Mouse (Mus musculus): ENCODE results near the gene Sgsm3.

The Sgsm3 gene

GRCm38 (mm10) chr15:81027378-81028173 is 50.0 kb downstream of the Sgsm3 start:
- peak; percentile 56 for DNase-seq (ENCODE audit: low read depth)

DNA sequence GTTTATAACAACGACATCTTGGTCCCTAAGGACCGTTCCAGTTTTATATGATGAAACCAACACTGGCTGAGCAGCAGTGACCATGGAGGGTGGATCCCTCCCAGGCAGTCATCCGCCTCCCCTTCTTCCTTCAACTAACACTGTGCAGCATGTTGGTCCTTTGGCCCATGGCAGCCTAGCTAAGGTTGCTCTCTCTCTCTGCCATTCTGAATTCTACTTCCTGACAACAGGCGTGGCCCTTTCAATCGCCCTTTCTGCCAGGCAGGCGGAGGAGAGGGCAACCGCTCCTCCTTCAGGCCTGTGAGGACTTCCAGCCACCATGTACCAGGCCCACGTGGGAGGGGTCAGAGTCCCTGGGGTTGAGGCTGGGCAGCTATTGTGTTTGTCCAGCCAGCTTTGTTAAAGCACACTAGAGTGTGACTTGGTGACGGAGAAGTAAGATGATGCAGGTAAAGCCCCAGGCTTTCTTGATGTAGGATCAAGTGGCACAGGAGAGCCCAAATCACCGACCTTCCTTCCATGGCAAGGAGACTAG is 53.4 kb downstream of the Sgsm3 start:
- no peak for DNase-seq (ENCODE audit: low read depth)

- no peak for DNase-seq (ENCODE audit: low read depth)
These were observed 54.0 kb downstream of the Sgsm3 start for GRCm38 (mm10) chr15:81031611-81032010.

DNA sequence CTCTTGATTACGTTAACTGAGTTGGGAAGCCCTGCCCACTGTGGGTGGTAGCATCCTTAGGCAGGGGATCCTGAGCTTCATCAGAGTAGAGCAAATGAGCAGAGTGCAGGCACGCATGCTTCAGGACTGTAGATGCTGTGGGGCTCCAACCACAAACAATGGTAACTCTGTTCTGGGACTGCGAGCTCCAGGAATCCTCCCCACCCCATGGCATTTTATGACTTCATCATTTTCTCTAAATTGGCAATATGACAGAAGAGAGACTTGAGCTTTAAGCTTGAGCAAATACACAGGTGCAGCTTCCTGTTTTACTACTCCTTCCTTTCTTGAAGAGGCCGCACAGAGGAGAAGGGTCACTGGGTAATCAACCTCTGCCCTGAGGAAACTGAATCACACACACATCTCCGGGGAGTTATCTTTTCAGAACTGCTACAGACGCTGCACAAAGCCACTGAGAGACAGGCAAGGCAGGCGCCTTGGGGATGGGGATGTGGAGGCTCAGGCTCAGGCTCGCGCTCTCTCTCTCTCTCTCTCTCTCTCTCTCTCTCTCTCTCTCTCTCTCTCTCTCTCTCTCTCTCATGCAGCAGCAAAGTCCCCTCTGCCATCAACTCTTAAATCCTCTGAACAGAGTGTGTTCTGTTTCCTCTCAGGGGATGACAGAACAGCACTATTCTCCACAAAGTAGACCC is 55.5 kb downstream of the Sgsm3 start:
- DNase-seq (ENCODE audit: low read depth), result no peak

DNA sequence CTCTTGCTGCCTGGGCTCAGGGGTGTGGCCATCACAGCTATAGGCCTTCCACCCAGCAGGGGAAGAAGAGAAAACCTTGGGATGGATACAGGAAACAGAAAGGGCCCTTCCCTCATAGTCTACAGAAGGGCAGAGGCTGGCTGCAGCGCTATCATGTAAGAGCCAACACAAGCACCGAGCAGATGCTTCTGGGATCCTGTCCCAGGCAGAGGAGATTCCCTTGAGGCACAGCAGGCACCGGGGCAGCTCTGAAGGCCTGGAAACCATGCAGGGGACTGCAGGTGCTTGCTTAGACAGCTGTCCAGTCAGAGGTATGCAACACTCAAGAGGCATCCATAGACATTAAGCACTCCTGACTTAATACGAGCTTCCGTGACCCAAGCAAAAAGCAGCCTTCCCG is 56.6 kb downstream of the Sgsm3 start:
- DNase-seq (ENCODE audit: low read depth), result no peak

DNA sequence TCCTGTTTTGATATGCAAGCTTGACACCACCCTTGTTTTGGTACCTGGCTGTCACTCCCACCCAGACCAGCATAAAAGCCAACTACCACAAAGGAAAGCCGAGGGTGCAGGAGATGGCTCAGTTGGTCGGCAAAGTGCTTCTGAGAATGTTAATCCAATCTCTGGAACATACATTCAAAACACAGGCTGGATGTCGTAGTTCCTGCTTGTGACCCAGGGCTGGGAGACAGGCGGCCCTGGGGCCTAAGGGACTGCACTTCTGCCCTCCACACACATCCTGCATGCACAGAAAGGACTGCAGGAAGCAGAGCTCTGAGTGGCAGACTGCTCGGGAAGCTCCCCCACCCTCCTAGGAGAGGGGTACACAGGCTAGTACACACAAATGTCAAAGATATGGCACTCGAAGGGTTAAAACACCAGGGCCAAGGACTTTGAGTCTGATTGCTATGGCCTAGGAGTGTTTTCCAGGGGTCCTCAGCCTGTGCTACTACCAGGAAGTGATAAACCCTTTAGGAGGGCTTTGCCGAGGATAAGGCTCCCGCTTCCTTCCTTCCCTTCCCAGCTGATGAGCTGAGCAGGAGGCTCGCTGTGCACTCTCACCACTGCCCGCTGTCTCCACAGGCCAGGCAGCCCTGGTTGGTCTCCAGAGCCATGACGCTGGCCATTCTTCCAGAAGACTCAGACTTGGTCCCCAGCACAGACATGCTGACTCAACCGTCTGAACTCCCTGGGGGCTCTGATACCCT is 58.0 kb downstream of the Sgsm3 start:
- no peak for DNase-seq (ENCODE audit: low read depth)

GRCm38 (mm10) chr15:81038419-81038818 is 60.9 kb downstream of the Sgsm3 start:
- DNase-seq (ENCODE audit: low read depth), result no peak

- no peak for DNase-seq (ENCODE audit: low read depth)
These were observed 64.2 kb downstream of the Sgsm3 start for GRCm38 (mm10) chr15:81041767-81042166.

- DNase-seq (ENCODE audit: low read depth), result no peak
These were observed 64.8 kb downstream of the Sgsm3 start for GRCm38 (mm10) chr15:81042276-81042931.

DNA sequence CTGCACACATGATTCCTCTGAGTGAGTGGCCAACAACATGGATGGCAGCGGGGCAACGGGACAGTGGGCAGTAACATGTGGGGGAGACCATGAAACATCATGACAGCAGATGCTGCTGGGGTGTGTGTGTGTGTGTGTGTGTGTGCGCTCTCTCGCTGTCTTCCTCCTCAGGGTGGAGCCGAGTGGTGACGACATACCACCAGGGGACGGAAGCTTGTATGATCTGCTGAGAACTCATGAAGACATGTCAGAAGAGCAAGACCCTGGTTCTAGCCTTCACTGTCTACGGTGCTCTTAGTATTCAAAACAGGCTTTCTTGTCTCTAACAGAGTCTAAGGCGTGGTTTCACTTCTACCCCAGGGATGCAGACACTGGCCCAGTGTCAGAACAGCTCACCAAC is 66.9 kb downstream of the Sgsm3 start:
- no peak for DNase-seq (ENCODE audit: low read depth)

DNA sequence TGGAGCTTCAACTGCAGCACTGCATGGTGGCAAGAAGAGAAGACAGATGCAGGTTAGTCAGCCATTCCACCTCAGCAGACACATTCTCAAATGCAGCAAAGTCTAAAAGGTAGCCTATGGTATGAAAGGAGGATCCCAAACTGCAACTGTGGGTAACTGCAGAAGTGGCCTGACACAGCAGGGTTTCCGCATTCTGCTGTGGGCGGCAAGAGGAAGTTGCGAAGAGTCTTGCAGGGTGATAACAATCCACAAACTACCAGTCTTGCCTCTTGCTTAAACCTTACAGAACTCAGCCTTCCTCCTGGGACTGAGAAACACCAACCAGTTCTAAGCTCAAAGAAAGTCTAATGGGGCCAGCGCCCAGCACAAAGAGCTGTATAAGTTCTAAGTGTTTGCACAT is 67.8 kb downstream of the Sgsm3 start:
- no peak for DNase-seq (ENCODE audit: low read depth)

GRCm38 (mm10) chr15:81046061-81046460 is 68.5 kb downstream of the Sgsm3 start:
- no peak for DNase-seq (ENCODE audit: low read depth)

GRCm38 (mm10) chr15:81047497-81047896 is 69.9 kb downstream of the Sgsm3 start:
- no peak for DNase-seq (ENCODE audit: low read depth)

DNA sequence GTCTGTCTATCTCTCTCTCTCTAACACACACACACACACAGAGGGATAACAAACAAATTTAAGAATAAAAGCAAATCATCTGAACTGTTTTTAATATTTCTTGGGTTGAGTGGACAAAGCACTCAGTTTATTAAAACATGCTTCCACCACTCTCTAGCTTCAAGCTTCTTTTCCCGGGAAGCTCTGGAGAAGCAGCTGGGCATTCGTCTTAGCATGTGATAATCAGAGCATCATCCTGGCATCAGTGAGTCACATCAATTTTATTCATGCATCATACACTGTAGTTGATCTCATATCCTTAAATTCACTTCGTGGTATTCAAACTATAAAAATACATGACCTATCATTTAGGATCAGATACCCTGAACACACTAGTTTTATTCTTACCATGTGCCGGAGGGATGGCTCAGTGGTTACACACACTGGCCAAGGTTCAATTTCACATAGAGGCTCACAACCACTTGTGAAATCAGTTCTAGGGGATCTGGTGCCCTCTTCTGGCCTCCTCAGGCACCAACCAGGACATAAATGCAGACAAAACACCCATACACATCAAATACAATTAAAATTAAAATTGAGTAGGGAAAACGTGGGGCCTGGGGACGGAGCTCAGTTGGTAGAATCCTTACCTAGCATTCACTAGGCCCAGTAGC is 72.0 kb downstream of the Sgsm3 start:
- DNase-seq (ENCODE audit: low read depth), result no peak

DNA sequence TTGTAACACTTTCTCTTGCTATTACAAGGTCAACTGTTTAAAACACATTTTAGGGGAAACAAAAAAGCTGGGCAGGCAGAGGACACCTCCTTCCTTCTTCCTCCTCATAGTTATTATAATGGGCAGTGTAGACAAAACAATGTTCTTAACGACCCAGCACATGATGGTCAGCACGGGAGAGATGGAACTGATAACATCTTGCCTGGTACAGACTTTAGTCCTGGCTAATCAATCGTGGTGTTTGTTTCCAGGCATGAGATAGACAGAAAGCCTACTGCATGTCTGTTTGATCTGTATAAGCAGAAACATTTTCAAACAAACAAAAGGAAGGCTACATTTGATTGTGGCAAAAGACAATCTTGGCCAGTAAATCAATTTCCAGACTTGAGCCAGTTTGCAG is 72.9 kb downstream of the Sgsm3 start:
- no peak for DNase-seq (ENCODE audit: low read depth)

GRCm38 (mm10) chr15:81052491-81052890 is 74.9 kb downstream of the Sgsm3 start:
- DNase-seq (ENCODE audit: low read depth), result no peak

- no peak for DNase-seq (ENCODE audit: low read depth)
These were observed 77.9 kb downstream of the Sgsm3 start for GRCm38 (mm10) chr15:81055488-81055887.

DNA sequence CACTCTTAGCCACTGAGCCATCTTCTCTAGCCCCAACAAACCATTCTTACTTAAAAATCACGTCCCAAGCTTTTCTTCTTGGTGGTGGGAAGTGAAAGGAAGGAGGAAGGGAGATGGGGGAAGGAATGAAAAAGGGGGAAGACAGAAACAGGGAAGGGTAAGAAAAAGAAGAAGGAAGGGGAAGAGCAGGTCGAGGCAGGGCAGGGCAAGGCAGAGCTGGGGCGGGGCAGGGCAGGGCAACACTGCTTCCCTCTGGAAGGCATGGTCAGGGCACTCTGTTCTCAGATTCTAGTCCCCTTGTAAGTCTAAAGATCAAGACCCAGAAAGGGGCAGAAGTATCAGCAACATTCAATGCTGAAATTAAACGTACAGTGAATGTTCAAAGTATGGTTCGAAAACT is 80.2 kb downstream of the Sgsm3 start:
- DNase-seq (ENCODE audit: low read depth), result no peak

- no peak for DNase-seq (ENCODE audit: low read depth)
These were observed 83.4 kb downstream of the Sgsm3 start for GRCm38 (mm10) chr15:81060975-81061374.

All from fibroblast of lung, adult 2 months (primary cell).